Mouse (Mus musculus): ENCODE results near the gene Top2b.

Top2b gene

GRCm38 (mm10) chr14:16364878-16365337 lies at the start of gene Top2b:
Gene Top2b (plus strand): TSS chr14:16365179.
- peak; percentile 96 for DNase-seq (ENCODE audit: low read depth, low spot score)

GRCm38 (mm10) chr14:16316715-16317114 lies 48.3 kb upstream of the Top2b start:
- no peak for DNase-seq (ENCODE audit: low read depth, low spot score)

GRCm38 (mm10) chr14:16319818-16320217 lies 45.2 kb upstream of the Top2b start:
- no peak for DNase-seq (ENCODE audit: low read depth, low spot score)

GRCm38 (mm10) chr14:16324394-16324793 lies 40.6 kb upstream of the Top2b start:
- no peak for DNase-seq (ENCODE audit: low read depth, low spot score)

DNA sequence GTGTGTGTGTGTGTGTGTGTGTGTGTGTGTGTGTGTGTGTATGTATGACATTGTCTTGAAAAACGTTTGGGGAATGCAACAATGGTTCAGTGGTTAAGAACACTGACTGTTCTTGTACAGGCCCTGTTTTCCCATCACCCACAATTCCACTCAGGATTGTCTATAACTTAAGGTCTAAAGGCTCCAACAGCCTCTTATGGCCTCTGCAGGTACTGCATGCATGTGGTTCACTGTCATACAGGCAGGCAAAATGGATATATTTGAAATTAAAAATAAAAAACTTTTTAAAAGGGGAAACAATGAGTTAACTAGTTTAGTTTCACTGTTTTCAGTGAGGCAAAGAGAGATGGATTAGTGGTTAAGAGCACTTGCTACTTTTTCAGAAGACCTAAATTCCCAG lies 39.8 kb upstream of the Top2b start:
- no peak for DNase-seq (ENCODE audit: low read depth, low spot score)

DNA sequence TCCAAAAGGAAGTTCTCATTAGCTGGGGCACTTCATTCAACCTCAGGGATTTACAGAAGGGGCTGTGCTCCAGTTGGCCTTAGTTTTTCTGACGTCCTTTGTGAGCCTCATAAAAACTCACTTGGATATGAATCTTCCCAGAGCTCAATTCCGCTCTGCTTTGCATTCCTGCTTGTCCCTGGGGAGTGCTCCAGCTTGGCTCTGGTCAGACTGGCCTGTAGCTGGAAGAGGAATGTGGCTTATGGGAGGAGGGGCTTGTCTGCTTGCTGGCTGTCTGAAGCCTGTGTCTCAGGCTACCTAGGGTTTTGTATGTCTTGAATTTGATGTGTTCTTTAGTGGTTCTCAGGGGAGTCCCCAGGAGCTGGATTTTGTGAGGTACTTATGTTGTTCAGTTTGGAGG lies 36.4 kb upstream of the Top2b start:
- DNase-seq (ENCODE audit: low read depth, low spot score), result no peak

- no peak for DNase-seq (ENCODE audit: low read depth, low spot score)
These were observed 36.0 kb upstream of the Top2b start for GRCm38 (mm10) chr14:16328959-16329480.

DNA sequence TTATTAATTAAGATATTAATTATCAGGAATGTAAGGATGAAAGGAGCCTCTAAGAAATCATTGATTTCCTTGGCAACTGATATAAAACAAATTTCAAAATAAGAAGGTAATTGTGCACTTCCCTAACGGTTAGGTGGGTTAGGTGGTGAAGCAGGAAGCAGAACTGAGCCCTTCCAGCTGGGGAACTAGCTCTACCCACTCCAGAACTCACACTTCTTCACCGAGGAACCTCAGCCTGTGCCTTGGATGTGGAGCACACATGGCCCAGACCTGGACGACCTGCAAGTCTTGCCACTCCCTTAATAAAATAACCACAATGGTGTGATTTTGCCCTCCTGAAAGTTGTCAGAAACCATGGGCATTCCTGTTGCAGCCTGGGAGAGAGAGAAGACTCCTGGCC lies 35.2 kb upstream of the Top2b start:
- no peak for DNase-seq (ENCODE audit: low read depth, low spot score)

- DNase-seq (ENCODE audit: low read depth, low spot score), result no peak
These were observed 30.7 kb upstream of the Top2b start for GRCm38 (mm10) chr14:16334260-16334659.

GRCm38 (mm10) chr14:16335835-16336417 lies 29.1 kb upstream of the Top2b start:
- no peak for DNase-seq (ENCODE audit: low read depth, low spot score)

DNA sequence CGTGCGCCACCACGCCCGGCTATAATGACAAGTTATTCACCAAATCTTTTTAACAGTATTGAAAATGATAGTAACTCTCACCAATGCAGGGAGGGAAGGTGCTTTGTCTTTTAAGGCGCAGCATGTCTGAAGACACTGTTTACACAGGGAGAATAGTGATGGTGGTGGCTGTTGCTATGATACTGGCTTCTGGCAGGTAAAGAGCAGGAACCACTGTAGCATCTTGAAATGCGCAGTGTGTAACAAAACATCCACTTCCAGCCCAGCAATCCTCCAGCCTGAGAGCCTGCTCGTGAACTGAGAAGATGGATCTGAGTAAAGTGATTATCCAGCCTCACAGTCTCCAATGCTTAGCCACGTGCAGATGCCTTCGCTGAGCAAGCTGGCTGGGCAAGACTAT lies 17.5 kb upstream of the Top2b start:
- no peak for DNase-seq (ENCODE audit: low read depth, low spot score)

- no peak for DNase-seq (ENCODE audit: low read depth, low spot score)
These were observed 5.3 kb upstream of the Top2b start for GRCm38 (mm10) chr14:16359704-16360103.

- DNase-seq (ENCODE audit: low read depth, low spot score), result no peak
These were observed 683 bp upstream of the Top2b start for GRCm38 (mm10) chr14:16364161-16364831.

- peak; percentile 24 for DNase-seq (ENCODE audit: low read depth, low spot score)
These were observed 589 bp downstream of the Top2b start for GRCm38 (mm10) chr14:16365362-16366173.

- no peak for DNase-seq (ENCODE audit: low read depth, low spot score)
These were observed 1.4 kb downstream of the Top2b start for GRCm38 (mm10) chr14:16366174-16366889.

GRCm38 (mm10) chr14:16366986-16367385 lies 2.0 kb downstream of the Top2b start:
- no peak for DNase-seq (ENCODE audit: low read depth, low spot score)

DNA sequence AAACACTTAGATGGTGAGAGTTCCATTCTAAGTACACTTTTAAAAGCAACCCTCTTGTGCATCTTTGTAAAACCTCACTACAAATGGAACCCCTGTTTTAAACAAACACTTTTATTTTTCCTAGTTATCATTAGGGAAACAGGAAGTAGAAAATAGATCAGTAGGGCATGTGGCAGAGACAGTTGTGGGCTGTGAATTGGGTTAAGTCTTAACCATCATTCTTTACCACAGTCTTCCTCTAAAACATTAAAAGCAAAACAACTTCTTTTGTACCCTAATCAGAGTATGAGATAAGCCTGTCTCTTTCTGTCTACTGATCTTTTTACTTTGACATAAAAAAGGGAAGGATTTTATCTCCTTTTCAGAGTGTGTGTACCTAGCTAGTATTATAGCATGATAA lies 7.8 kb downstream of the Top2b start:
- DNase-seq (ENCODE audit: low read depth, low spot score), result no peak

DNA sequence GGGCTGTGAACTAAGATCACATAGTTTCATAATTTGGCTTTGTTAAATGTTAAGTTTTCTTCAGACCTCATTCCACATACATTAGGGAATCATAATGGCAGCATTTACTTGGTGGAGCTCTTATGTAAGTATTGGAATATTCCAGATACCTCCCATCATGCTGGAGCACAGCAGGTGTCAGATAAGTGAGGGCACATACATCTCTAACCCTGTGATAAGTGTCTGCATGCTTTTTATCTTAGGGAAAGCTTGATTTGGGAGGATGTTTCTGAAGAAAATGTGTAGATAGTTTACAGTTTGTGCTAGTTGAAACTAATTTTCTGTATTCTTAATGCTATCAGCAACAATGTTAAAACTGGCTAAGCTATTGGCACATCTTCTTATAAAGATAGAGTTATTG lies 8.2 kb downstream of the Top2b start:
- no peak for DNase-seq (ENCODE audit: low read depth, low spot score)

GRCm38 (mm10) chr14:16379917-16380570 lies 15.1 kb downstream of the Top2b start:
- peak; percentile 40 for DNase-seq (ENCODE audit: low read depth, low spot score)

GRCm38 (mm10) chr14:16384783-16385182 lies 19.8 kb downstream of the Top2b start:
- no peak for DNase-seq (ENCODE audit: low read depth, low spot score)

- DNase-seq (ENCODE audit: low read depth, low spot score), result no peak
These were observed 40.2 kb downstream of the Top2b start for GRCm38 (mm10) chr14:16405187-16405586.
